Mouse (Mus musculus): ENCODE measurements around the gene Synrg. TPM values are rescaled to one million over a fixed set of nuclear protein-coding genes. Genes with fewer than 3 reads are reported as not detected.

The Synrg gene
- total RNA-seq, 4 experiments from 2014 or later = 29.1 to 32.4 (median 29.5) TPM

GRCm38 (mm10) chr11:83981338-83981737, 17.1 kb downstream of the Synrg start:
- no peak for DNase-seq (ENCODE audit: low spot score)

GRCm38 (mm10) chr11:83991701-83992100, 27.5 kb downstream of the Synrg start:
- DNase-seq (ENCODE audit: low spot score) = no peak

- DNase-seq (ENCODE audit: low spot score) = peak; percentile 14
Measured at GRCm38 (mm10) chr11:83993428-83993827, 29.2 kb downstream of the Synrg start.

GRCm38 (mm10) chr11:83994481-83994880, 30.3 kb downstream of the Synrg start:
- no peak for DNase-seq (ENCODE audit: low spot score)

GRCm38 (mm10) chr11:83995535-83995950, 31.3 kb downstream of the Synrg start:
- no peak for DNase-seq (ENCODE audit: low spot score)

- no peak for DNase-seq (ENCODE audit: low spot score)
Measured at GRCm38 (mm10) chr11:83997171-83997868, 33.1 kb downstream of the Synrg start.

GRCm38 (mm10) chr11:83998993-83999392, 34.8 kb downstream of the Synrg start:
- DNase-seq (ENCODE audit: low spot score) = no peak

GRCm38 (mm10) chr11:83999411-83999915, 35.2 kb downstream of the Synrg start:
- no peak for DNase-seq (ENCODE audit: low spot score)

- DNase-seq (ENCODE audit: low spot score) = no peak
Measured at GRCm38 (mm10) chr11:84001257-84001656, 37.0 kb downstream of the Synrg start.

GRCm38 (mm10) chr11:84003986-84004385, 39.8 kb downstream of the Synrg start:
- no peak for DNase-seq (ENCODE audit: low spot score)

- no peak for DNase-seq (ENCODE audit: low spot score)
Measured at GRCm38 (mm10) chr11:84009001-84009400, 44.8 kb downstream of the Synrg start.

GRCm38 (mm10) chr11:84010411-84010810, 46.2 kb downstream of the Synrg start:
- DNase-seq (ENCODE audit: low spot score) = no peak

- DNase-seq (ENCODE audit: low spot score) = no peak
Measured at GRCm38 (mm10) chr11:84011050-84011449, 46.8 kb downstream of the Synrg start.

GRCm38 (mm10) chr11:84011576-84011975, 47.3 kb downstream of the Synrg start:
- DNase-seq (ENCODE audit: low spot score) = no peak

- no peak for DNase-seq (ENCODE audit: low spot score)
Measured at GRCm38 (mm10) chr11:84013105-84013504, 48.9 kb downstream of the Synrg start.

GRCm38 (mm10) chr11:84016147-84016809, 52.0 kb downstream of the Synrg start:
- DNase-seq (ENCODE audit: low spot score) = no peak

- no peak for DNase-seq (ENCODE audit: low spot score)
Measured at GRCm38 (mm10) chr11:84016810-84017508, 52.7 kb downstream of the Synrg start.

GRCm38 (mm10) chr11:84027231-84027630, 63.0 kb downstream of the Synrg start:
- no peak for DNase-seq (ENCODE audit: low spot score)

- peak; percentile 83 for DNase-seq (ENCODE audit: low spot score)
Measured at GRCm38 (mm10) chr11:84028271-84029028, 64.2 kb downstream of the Synrg start.

- peak; percentile 16 for DNase-seq (ENCODE audit: low spot score)
Measured at GRCm38 (mm10) chr11:84031971-84032370, 67.7 kb downstream of the Synrg start.

GRCm38 (mm10) chr11:84032559-84032958, 68.3 kb downstream of the Synrg start:
- DNase-seq (ENCODE audit: low spot score) = no peak

- no peak for DNase-seq (ENCODE audit: low spot score)
Measured at GRCm38 (mm10) chr11:84033671-84034070, 69.4 kb downstream of the Synrg start.
